Mouse (Mus musculus) CD4-positive, CD25-positive, alpha-beta regulatory T cell, adult 2 months (primary cell): ENCODE measurements around the gene Cfap44.
A peak's percentile ranks its signal among the peaks of the same experiment; 100 is the strongest.

Experiments used
- DNase-seq: peaks from one replicate; pipeline ENCODE4 v3.0.0-alpha.2; 2012; ENCODE audit warnings: low read depth, low spot score

The Cfap44 gene

DNA sequence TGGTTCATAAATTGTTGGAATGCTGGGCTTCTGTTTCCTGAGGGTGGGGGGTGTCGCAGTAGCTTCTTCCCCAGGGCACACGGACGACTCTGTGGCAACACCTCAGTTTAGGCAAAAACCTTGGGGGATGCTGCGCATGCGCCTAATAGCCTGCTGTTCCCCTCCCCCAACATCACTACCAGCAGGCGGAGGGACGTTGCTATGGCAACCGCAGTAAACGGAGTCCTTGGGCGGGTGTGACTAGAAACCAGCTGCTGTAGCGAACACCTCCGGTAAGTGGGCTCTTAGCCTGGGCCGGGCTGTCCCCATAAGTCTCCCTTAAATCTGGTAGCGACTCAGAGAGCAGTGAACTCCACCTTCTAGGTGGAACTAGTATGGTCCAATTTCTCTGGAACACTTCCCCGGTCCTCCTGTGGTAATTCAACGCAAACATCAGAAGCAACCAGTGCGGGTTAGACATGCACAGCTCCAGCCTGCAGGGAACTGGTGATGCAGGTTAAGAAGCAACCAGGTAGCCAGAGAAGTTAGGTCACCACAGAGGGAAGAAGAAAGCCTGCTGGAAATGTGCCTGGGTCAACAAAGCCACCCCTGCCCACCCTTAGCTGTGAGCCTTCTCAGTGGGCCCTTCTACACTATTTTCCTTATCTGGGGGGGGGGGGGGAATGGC lies at the start of gene Cfap44:
Gene Cfap44, plus strand, starts transcription at position 220 of the 667 bp plus-strand sequence.
- peak; percentile 84 for DNase-seq

DNA sequence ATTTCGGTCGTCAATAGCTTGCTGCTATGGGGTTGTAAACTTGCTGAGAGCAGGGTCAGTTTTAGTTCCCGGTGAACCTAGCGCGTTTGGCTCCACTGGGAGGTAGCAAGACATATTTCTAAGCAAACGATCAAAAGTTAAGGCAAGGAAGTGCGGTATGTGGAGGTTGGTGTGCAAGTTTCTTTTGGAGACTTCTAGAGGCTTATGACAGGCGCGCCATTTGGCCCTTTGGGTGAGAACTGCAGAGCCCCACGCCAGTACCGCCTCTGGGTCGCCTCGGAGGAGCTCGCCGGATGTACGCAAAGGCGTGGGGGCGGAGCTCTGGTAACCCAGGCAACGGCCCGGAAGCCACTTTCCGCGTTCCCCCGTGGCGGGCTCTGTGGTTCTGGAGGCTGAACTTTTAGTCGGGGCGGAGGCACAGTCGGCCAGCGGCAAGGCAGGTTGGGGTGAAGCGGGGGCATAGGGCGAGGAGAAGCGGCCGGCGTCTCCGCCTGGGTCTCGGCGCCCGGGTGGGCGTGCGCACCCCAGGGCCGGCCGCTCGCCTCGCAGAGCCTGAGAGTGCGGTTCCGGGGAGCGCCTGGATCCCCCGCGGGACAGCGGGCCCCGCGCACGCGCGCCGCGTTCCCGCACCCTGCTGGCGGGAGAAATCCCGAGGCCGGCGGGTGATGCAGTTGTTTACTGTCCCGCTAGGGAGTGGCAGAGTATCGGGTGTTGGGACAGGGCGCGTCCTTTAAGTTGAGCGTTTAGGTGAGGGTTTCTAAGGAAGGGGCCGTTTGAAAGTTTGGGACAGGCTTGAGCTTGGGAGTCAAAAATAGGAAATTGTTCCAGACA lies 47.3 kb upstream of the Cfap44 start, which contains the start of gene Spice1:
Gene Spice1, plus strand, starts transcription at position 51 of the 831 bp plus-strand sequence.
- peak; percentile 97 for DNase-seq

DNA sequence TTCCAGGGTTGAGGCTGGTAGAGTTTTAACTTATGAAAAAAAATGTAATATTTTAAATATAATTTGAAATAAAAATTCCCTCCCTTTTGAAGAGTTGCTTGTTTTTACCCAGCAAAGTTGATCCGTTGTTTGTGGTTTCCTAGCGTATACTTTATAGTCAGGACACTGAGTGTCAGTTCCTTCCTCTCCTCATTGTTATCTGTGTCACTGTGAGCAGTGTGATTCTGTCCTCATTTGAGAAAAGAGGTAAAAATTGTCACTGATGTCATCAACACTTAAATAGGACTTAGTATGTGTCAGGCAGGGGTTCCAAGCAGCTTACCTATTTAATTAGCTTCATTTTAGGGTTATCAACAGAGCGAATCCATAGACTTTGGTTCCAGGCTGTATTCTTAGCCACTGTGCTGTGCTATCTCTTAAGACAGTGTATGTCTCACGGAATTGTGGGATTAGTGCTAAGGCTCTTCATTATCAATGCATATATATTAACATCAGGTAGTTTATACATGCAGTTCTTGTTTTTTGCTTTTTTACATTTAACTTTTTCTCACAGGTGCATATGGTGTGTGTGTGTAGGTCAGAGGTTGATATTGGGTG lies 44.7 kb upstream of the Cfap44 start:
- no peak for DNase-seq

DNA sequence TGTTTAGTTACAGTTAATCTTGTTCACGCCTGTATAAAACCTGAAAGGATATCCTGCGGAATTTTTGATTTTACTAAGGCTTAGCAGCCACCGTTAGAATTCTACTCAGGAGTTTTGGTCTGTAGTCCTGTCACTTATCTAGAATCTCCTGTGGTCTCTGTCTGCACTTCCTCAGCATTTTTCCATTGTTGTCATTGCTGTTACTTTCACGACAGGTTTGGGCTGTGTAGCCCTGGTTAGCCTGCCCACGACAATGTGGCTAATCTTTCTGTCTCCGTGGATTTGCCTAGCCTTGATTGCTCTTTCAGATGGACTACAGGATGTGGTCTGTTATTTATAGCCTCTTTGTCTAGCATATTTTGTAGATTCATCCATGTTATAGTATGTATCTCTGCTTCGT lies 38.3 kb upstream of the Cfap44 start:
- DNase-seq = peak; percentile 37

DNA sequence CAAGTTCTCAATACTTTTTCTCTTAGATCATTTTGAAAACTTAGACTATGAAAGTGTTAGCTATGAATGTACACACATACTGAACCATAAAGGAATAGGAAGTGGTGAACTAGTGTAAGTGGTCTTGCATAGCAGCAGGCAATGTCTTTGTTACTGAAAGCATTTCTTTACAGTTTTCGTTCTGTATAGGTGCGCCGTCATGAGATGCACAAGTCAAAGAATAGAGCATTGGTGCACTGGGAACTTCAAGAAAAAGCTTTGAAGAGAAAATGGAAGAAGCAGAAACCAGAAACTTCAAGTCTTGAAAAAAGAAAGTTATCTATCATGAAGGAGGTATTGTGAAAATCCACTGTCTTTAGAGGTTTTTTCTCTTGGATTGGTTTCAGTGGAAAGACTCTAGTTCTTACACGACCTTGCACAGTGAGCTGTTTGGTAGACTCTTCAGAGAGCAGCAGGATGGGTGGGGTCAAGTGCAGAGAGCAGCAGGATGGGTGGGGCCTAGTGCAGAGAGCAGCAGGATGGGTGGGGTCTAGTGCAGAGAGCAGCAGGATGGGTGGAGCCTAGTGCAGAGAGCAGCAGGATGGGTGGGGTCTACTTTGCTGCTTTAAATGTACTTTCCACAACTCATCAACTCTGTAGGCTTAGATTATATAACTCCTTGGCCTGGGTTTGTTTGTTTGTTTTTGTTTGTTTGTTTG lies 36.9 kb upstream of the Cfap44 start:
- peak; percentile 94 for DNase-seq

DNA sequence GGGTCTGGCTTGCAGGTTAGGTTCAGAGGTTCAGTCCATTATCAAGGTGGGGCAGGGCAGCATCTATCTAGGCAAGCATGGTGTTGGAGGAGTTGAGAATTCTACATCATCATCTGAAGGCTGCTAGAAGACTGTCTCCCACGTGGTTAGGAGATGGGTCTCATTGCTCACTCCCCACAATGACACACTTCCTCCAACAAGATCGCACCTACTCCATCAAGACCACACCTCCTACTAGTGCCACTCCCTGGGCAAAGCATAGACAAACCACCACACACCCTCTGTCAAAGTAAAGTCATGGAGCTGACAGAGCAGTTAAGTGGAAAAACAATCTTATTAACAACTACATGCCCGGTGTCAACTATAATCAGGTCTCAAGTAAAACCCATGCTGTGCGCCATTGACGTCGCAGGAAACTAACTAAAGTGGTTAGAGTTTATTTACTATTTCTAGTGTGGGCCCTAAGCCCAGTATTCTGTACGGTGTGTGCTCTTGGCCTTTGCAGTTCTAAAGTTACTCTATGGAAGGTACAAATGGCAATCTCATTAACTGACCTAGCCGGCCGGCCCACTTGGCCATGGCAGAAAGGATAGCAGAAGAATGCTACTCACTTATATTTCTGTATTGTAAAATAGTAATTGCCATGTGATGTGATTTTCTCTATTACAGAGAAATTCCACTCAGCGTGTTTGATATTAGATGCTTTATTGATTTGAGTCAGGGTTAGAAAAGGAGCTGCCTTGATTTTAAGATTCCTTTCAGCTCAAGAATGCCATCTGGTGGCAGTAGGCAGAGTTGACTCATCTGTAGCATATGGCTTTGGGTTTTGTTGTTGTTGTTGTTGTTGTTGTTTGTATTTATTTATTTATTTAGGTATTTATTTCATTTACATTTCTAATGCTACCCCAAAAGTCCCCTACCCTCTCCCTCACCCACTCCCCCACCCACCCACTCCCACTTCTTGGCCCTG lies 32.4 kb upstream of the Cfap44 start:
- DNase-seq = peak; percentile 78

DNA sequence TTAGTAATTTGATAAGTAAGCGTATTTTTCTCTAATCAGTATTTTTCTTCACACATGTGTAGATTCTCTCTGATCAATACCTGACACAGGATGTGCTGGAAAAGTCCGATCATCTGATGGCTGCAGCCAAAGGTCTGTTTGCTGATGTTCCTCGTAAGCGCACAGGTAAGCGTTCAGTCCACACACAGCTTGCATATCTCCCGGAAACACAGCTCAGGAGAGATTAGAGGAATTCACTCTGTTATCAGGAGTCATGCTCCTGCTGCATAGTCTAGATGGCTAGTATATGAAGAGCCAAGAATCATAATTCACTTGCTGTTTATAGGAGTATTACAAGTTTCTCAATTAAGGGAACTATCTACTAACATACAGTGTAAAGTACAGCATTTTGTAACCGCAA lies 29.1 kb upstream of the Cfap44 start:
- no peak for DNase-seq

DNA sequence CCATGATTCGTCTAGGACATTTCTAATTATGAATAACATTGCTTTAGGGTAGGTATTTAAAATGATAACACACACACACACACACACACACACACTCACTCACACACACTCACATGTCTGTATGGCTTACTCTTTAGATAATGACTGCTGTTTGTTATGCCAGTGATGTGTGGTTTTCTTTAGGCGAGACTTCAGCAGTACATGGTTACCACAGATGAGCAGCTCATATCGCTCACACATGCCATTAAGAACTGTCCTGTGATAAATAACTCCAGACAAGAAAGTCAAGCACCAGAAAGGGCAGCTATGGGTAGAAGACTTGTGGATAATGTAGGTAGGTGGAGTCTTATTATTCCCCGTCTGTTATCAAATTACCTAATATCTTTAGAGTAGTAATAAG lies 19.1 kb upstream of the Cfap44 start:
- no peak for DNase-seq

DNA sequence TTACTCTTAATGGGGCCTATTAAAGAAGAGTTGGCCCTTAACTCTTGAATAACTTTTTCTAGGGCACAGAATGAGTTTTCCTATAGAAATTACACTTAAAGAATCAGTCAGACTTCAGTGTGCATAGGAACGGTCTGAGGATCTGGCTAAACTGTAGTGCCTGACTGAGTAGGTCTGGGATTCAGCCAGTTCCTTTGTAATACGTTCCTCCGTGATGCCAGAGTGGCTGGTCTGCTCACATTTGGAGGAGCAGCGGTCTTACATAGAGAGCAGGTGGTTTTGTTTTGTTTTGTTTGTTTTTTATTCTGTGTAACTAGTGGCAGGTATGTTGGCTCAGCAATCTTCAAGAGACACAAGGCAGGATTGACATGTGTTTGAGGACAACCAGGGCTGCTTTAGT lies 14.6 kb upstream of the Cfap44 start:
- no peak for DNase-seq

DNA sequence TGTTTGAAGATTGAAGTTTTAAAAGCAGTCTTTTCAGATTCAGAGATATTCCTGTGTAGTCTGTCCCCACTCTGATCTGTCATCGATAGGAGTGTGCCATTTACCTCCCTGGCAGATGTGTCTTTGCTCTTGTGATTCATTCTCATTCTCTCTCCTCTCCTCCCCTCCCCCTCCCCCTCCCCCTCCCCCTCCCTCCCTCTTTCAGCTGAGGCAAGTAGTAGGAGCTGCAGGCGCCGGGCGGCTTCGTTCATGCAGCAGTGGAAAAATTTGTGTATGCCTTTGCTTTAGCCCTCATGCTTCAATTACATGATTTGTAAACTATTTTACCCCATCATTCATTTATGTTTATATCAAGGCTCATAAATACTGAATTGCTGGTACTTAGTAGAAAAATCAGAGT lies 13.0 kb upstream of the Cfap44 start:
- DNase-seq = no peak

DNA sequence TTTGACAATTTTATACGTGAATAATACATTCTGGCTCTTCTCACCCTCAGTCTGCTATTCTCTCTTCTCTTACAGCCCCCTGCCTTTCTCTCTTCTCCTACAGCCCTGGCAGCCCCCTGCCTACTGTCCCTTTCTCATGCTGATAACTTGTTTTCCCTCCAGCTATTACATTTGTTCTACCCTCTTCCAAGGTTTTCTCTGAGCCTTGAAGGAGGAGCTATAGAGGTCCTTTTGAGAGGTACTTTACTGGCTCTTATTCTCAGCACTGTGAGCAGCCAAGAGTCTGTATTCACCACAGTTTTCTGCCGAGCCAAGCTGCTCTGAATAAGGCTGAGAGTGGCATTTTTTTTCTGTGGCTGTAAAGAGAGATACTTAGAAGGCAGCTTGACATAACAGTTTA lies 11.0 kb upstream of the Cfap44 start:
- no peak for DNase-seq

DNA sequence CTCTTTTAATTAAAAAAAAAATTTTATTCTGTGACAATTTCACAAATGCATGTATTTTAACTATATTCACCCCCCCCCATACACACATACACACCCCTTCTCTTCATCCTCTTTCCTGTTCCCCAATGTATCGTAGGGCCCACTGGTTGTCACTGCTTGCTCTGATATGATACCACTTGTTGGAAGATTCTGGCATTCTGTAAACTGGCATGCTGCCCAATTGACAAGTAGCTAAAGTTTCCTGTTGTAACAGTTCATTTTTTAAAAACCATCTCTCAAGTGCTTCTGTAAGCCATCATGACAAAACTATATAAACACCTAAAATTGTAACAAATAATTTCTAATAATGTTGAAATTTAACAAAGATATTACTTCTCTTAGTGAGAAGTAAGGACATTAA lies 10.3 kb upstream of the Cfap44 start:
- no peak for DNase-seq

DNA sequence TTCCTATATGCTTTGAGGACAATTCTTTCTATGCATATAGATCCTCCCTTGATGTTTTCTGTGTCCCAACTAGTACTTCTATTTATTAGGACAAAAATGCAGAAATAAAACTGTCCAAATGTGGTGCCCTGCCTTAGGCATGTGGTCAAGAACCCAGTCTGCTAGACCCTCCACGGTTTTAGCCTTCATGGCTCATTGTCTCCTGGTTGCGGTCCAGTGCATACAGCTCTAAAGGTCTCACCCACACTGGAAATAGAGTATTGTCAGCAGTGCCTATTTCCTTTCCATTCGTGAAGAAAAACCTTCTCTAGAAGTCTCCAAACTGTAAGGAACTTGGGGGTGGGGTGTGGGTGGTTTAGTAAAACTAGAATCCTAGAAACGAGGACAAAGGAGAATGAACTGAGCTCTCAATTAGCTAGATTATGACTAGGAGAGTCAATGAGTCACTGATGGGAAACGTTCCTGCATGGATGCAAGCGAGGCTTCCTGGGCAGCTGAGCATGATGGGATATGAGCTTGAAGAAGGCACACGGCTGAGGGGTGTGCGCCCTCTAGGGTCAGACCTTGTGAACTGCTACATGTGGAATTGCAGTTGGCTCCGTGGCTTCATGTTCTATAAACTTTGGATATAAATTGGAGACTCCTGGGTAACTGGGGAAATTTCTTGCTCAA lies 2.6 kb upstream of the Cfap44 start:
- DNase-seq = peak; percentile 64

DNA sequence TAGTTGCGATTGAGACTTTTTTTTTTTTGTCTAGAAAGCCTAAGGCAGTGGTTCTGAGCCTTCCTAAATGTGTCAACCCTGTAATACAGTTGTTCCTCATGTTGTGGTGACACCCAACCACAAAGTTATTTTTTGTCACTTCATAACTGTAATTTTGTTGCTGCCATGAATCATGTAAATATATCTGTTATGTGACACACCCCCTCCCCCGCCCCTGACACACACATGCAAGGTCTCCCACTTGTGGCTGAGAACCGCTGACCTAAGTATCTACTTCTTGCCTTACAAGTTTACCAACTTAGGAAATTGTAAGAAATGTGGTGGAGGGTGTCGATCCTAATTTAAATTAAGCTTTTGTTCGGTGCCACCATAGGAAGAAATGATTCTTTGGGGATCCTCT lies 10.3 kb downstream of the Cfap44 start:
- DNase-seq = no peak

DNA sequence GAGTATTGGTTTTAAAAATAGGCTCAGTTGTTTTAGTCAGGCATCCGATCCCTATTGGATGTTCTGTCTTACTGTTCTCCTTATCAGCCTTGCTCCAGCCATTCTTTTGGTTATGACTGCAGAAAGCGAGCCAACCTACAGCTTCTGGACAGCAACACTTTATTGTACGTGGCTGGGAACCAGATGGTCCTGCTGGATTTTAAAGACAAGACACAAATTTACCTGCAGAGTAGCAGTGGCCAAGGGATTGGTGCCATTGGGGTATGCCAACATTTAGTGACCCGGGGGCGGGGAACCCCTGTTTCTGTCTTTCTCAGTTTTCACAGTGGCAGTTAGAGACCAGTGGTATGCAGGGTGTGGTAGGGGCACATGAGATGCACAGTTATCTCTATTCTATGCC lies 12.6 kb downstream of the Cfap44 start:
- no peak for DNase-seq

DNA sequence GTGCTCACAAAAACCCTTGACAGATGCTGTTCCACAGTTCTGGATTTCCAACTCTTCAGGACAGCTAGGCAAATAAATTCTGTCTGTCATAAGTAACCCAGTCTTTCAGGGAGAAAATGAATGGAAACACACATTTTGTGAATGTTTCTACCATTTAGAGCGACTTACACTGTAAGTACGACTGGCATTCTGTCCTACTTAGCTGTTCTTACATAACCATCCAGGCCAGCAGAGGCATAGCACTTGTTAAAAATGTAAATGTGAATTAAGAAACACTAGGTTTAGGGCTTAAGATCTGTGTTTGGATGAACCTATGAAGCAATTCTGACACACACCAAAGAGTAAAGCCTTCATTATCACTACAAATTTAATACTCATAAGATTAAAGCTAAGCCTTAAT lies 13.7 kb downstream of the Cfap44 start:
- DNase-seq = no peak

DNA sequence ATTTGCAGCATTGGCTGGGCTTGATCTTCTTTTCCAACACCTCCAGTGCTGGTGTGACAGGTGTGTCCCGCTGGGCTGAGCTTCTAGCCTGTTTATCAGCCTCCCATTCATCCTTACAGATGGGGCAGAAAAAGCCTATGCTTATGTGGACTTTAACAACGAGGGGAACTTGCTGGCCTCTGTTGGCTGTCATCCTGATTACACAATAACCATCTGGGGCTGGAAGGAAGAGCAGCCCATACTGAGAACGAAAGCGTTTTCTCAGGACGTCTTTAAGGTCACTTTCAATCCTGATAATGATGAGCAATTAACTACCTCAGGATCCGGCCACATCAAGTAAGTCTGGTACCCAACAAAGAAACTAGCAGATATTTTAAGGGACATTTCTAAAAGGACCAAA lies 15.6 kb downstream of the Cfap44 start:
- DNase-seq = no peak

DNA sequence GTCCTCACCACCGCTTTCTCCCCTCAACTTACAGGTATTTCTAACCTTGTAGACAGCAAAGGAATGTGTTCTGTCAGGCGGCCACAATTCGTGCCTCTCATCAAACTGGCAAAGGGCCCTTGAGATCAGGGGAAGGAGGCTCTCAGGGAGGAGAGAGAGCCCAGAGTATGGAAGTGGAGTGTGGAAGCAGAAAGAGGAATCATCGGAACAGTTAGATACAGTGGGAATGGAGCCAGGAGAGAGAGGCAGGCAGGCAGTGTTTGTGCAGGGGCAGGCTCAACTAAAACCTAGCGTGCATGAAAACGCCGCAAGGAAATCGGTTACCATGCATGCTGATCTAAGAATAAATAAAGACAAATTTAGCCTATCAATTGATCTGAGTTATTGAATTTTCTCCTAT lies 23.0 kb downstream of the Cfap44 start:
- no peak for DNase-seq

DNA sequence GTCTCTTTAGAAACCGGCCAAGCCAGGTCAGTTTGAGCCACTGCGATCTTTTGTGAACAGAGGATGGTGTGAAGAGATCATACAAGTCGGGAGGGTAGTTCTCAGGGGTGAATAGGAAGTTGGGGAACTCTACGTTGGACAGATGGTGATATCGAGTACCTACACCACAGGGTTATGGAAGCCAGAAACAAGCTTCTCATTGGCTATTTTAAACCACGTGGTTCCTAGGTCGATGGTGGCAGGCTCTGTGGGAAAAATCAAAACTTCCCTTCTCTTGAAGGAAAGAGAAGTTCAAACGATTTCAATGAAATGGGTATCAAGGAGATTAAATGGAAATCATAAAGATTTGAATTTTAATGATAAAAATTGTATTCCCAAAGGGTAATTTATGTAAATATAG lies 27.1 kb downstream of the Cfap44 start:
- no peak for DNase-seq

DNA sequence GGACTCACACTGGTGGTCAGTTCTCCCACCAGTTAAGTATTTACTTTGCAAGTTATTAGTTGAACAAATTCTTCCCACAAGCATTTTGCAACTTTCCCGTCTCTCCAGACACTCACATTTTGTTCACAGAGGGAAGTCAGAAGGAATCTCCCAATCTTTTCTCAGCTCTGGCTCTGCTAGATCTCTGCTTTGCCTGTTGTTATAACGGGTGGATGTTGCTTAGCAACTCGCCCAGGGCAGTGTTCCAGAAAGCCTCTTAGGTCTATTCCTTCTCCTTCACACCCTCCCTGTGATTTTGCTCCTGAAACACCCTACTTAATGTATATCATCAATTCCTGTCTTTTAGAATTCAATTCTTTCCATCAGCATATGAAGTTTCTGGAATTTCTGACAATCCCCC lies 28.9 kb downstream of the Cfap44 start:
- DNase-seq = no peak
